Mouse (Mus musculus) forebrain, embryonic 11.5 days (tissue): ENCODE data around the gene Gpr108. TPM values are rescaled to one million over a fixed set of nuclear protein-coding genes. Genes with fewer than 3 reads are reported as not detected.

Experiments
- ATAC-seq: fragments of 200-750 bp; cut with Nextera tagmentation; replicated peaks from 2 replicates; pipeline ENCODE4 v1.8.0; 2017; ENCODE audit warnings: moderate TSS enrichment; ENCODE audit not compliant: low FRiP score
- DNase-seq: peaks from one replicate; pipeline ENCODE4 v3.0.0-alpha.2; 2017; ENCODE audit warnings: low spot score
- H3K27ac ChIP-seq: fragments of 300-500 bp; sonication (generic); 2 replicates; pipeline ENCODE4 v1.5.1; 2014; ENCODE audit warnings: low read depth, low read length
- H3K27me3 ChIP-seq: fragments of 300-500 bp; sonication (generic); 2 replicates; pipeline ENCODE4 v1.6.1; 2014; ENCODE audit warnings: mild to moderate bottlenecking, low read length, mixed read lengths; ENCODE audit not compliant: control insufficient read depth, insufficient read depth
- H3K36me3 ChIP-seq: fragments of 300-500 bp; sonication (generic); 2 replicates; pipeline ENCODE4 v1.6.1; 2014; ENCODE audit warnings: mild to moderate bottlenecking, low read length, moderate library complexity, mixed read lengths; ENCODE audit not compliant: control insufficient read depth, insufficient read depth
- H3K4me1 ChIP-seq: fragments of 300-500 bp; sonication (generic); replicated peaks from 2 replicates; pipeline ENCODE4 v1.6.1; 2014; ENCODE audit warnings: low read length, mixed read lengths; ENCODE audit not compliant: control insufficient read depth, insufficient read depth
- H3K4me2 ChIP-seq: fragments of 300-500 bp; sonication (generic); 2 replicates; pipeline ENCODE4 v1.6.1; 2014; ENCODE audit warnings: low read depth, mild to moderate bottlenecking, low read length, moderate library complexity, mixed read lengths; ENCODE audit not compliant: severe bottlenecking
- H3K4me3 ChIP-seq: fragments of 300-500 bp; sonication (generic); 2 replicates; pipeline ENCODE4 v1.5.1; 2014; ENCODE audit warnings: low read depth, low read length
- H3K9ac ChIP-seq: fragments of 300-500 bp; sonication (generic); 2 replicates; pipeline ENCODE4 v1.6.1; 2014; ENCODE audit warnings: low read length
- H3K9me3 ChIP-seq: fragments of 300-500 bp; sonication (generic); 2 replicates; pipeline ENCODE4 v1.6.1; 2016; ENCODE audit warnings: low read length, mixed read lengths; ENCODE audit not compliant: control insufficient read depth
- WGBS: fragments of 180-500 bp; shearing (Covaris S2); extraction: QIAGEN DNeasy Blood & Tissue Kit; methylation state at CpG from one replicate; pipeline ENCODE4 v1.1.7; 2014; 5-methylcytosine and 5-hydroxymethylcytosine counted together
- polyA plus RNA-seq: library from polyadenylated mRNA; unstranded; fragments of >200 nt; fragmentation: Nextera tagmentation; extraction: Ambion mirVana; gene quantifications from 2 replicates; pipeline ENCODE4 v1.2.1, GENCODE M21; 2014

Gpr108 gene
- polyA plus RNA-seq = 22.3 and 22.8 TPM in 2 replicates

GRCm38 (mm10) chr17:57248201-57248699, at the start of gene Gpr108:
TSS of gene Gpr108 (minus strand) at chr17:57248446.
- Histone ChIP-seq H3K36me3 (no peaks in the 10 kb centered on the region), H3K27me3 (no peaks in the 10 kb centered on the region), H3K4me2 (peak within 1 kb of the TSS; percentile 93), H3K4me1 (peaks cover 13% of the 10 kb centered on the region), H3K9ac (peak within 1 kb of the TSS; percentile 86), H3K4me3 (peak within 1 kb of the TSS; percentile 56), H3K9me3 (no peaks in the 10 kb centered on the region), H3K27ac (peak within 1 kb of the TSS; percentile 89)
- peak; percentile 62 for ATAC-seq
- peak; percentile 86 for DNase-seq
- WGBS = under 1% methylated on average over 12 of the region's 12 CpGs

- H3K36me3 ChIP-seq = no peaks in the 10 kb centered on the region
- no peak for DNase-seq
- H3K9ac ChIP-seq = no peak overlapping the region
- no peak overlapping the region for H3K27ac ChIP-seq
- ATAC-seq = no peak
- H3K4me1 ChIP-seq = no peaks in the 10 kb centered on the region
- no peaks in the 10 kb centered on the region for H3K9me3 ChIP-seq
- H3K27me3 ChIP-seq = no peaks in the 10 kb centered on the region
- 91% methylated on average over 12 of the region's 12 CpGs for WGBS
- H3K4me2 ChIP-seq = no peak overlapping the region
- H3K4me3 ChIP-seq = no peak overlapping the region
These were observed 48.8 kb upstream of the Gpr108 start for GRCm38 (mm10) chr17:57297040-57297439.

- no peaks in the 10 kb centered on the region for H3K36me3 ChIP-seq
- DNase-seq (no peak), ATAC-seq (no peak)
- H3K4me2 ChIP-seq = no peak overlapping the region
- no peaks in the 10 kb centered on the region for H3K9me3 ChIP-seq
- H3K27ac ChIP-seq = no peak overlapping the region
- no peaks in the 10 kb centered on the region for H3K4me1 ChIP-seq
- H3K4me3 ChIP-seq = no peak overlapping the region
- no peak overlapping the region for H3K9ac ChIP-seq
- WGBS = 93% methylated on average over 9 of the region's 9 CpGs
- no peaks in the 10 kb centered on the region for H3K27me3 ChIP-seq
These were observed 47.7 kb upstream of the Gpr108 start for GRCm38 (mm10) chr17:57295935-57296334.

GRCm38 (mm10) chr17:57292968-57293367, 44.7 kb upstream of the Gpr108 start:
- H3K4me1 ChIP-seq = no peaks in the 10 kb centered on the region
- no peak for DNase-seq
- no peaks in the 10 kb centered on the region for H3K36me3 ChIP-seq
- no peaks in the 10 kb centered on the region; the same call in 1 of the 2 replicates for H3K9me3 ChIP-seq
- no peak for ATAC-seq
- no peak overlapping the region for H3K27ac ChIP-seq
- H3K27me3 ChIP-seq = no peaks in the 10 kb centered on the region
- 95% methylated on average over 9 of the region's 9 CpGs for WGBS
- H3K9ac ChIP-seq = no peak overlapping the region
- H3K4me2 ChIP-seq = no peak overlapping the region
- no peak overlapping the region for H3K4me3 ChIP-seq

- no peak overlapping the region for H3K27ac ChIP-seq
- no peak overlapping the region for H3K4me2 ChIP-seq
- H3K4me1 ChIP-seq = no peaks in the 10 kb centered on the region
- H3K36me3 ChIP-seq = no peaks in the 10 kb centered on the region
- no peak overlapping the region for H3K9ac ChIP-seq
- no peak overlapping the region for H3K4me3 ChIP-seq
- ATAC-seq = no peak
- H3K27me3 ChIP-seq = no peaks in the 10 kb centered on the region
- WGBS = 86% methylated on average over 2 of the region's 2 CpGs
- DNase-seq = no peak
- H3K9me3 ChIP-seq = no peaks in the 10 kb centered on the region; the same call in 1 of the 2 replicates
These were observed 44.1 kb upstream of the Gpr108 start for GRCm38 (mm10) chr17:57292302-57292701.

GRCm38 (mm10) chr17:57290671-57291055, 42.4 kb upstream of the Gpr108 start:
- 85% methylated on average over 7 of the region's 7 CpGs for WGBS
- no peak for DNase-seq
- no peak overlapping the region for H3K4me3 ChIP-seq
- H3K27ac ChIP-seq = no peak overlapping the region
- ATAC-seq = no peak
- no peaks in the 10 kb centered on the region for H3K27me3 ChIP-seq
- H3K9ac ChIP-seq = no peak overlapping the region
- no peaks in the 10 kb centered on the region for H3K4me1 ChIP-seq
- no peaks in the 10 kb centered on the region; the same call in 1 of the 2 replicates for H3K9me3 ChIP-seq
- H3K36me3 ChIP-seq = no peaks in the 10 kb centered on the region
- no peak overlapping the region for H3K4me2 ChIP-seq

- no peak for ATAC-seq
- H3K36me3 ChIP-seq = no peaks in the 10 kb centered on the region
- 88% methylated on average over 9 of the region's 9 CpGs for WGBS
- no peaks in the 10 kb centered on the region; the same call in 1 of the 2 replicates for H3K9me3 ChIP-seq
- H3K4me2 ChIP-seq = no peak overlapping the region
- no peak for DNase-seq
- no peak overlapping the region for H3K4me3 ChIP-seq
- no peak overlapping the region for H3K27ac ChIP-seq
- H3K27me3 ChIP-seq = no peaks in the 10 kb centered on the region
- H3K4me1 ChIP-seq = no peaks in the 10 kb centered on the region
- no peak overlapping the region for H3K9ac ChIP-seq
These were observed 41.9 kb upstream of the Gpr108 start for GRCm38 (mm10) chr17:57290001-57290670.

- ATAC-seq = no peak
- DNase-seq = no peak
- H3K27me3 ChIP-seq = no peaks in the 10 kb centered on the region
- 85% methylated on average over 5 of the region's 5 CpGs for WGBS
- no peaks in the 10 kb centered on the region for H3K36me3 ChIP-seq
- no peak overlapping the region for H3K4me2 ChIP-seq
- H3K9me3 ChIP-seq = no peaks in the 10 kb centered on the region; the same call in 1 of the 2 replicates
- H3K4me3 ChIP-seq = no peak overlapping the region
- no peak overlapping the region for H3K9ac ChIP-seq
- no peaks in the 10 kb centered on the region for H3K4me1 ChIP-seq
- no peak overlapping the region for H3K27ac ChIP-seq
These were observed 41.0 kb upstream of the Gpr108 start for GRCm38 (mm10) chr17:57289252-57289651.
